8 mouse cellular contexts compared by ENCODE assay signal in the genomic region with DNA sequence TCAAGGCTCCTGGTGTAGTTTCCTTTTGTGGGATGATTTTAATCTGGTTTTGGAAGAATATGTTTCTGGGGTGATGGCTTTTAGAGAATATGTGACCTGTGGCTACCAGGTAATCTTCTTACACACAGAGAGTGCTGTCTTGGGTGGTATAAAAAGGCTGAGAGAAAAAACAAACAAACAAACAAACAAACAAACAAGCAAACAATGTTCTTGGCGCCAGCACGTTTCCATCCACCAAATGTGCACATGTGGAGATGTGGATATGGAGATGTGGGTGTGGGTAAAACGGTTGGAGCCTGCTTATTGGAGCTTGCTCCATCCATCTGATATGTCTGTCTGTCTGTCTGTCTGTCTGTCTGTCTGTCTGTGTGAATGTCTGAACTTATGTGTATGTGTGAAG. TPM values are rescaled to one million over a fixed set of nuclear protein-coding genes. Genes with fewer than 3 reads are reported as not detected.
DNase-seq lines count a peak whose midpoint lies in the region.

No protein-coding gene starts in this region.

- DNase-seq in adrenal gland, postnatal 10 days = peak; percentile 5
- DNase-seq in frontal cortex, adult 2 months (ENCODE audit: extremely low spot score in 1 of 2, low spot score in 1 of 2) = peak; percentile 64 to 81
- DNase-seq in heart, adult 9 months (ENCODE audit: low spot score in 2 of 2) = peak; percentile 75 to 79
- DNase-seq in kidney, postnatal 14 days = peak; percentile 26
- DNase-seq in left cerebral cortex, adult 18-20 months (ENCODE audit: low spot score in 2 of 2) = peak; percentile 8 to 58
- peak; percentile 42 to 51 for DNase-seq in natural killer cell, adult 2 months (ENCODE audit: low spot score in 2 of 2)
- peak; percentile 42 to 48 for DNase-seq in spleen, postnatal 36 days (ENCODE audit: low spot score in 2 of 2)
- peak; percentile 25 for DNase-seq in urinary bladder, postnatal 25 days (ENCODE audit: low spot score)

RNA-seq across cellular contexts. Expression of gene Ezh2, which starts 57.7 kb away (rescaled TPM):
- total RNA-seq in adrenal gland, postnatal 10 days (2021) = 10 to 100 TPM; 32.9 to 48.1 TPM
- 21.1 and 24.6 TPM in 2 replicates for polyA plus RNA-seq in frontal cortex, adult 2 months (2012; rRNA removed)
- 10 to 100 TPM; 12.1 to 12.9 TPM for total RNA-seq in left cerebral cortex, adult 18-20 months (2021)

Comparison
In these comparisons a context has a peak if more than half of its experiments do, and no peak if none do; other contexts are left out.
1. Peak in every context shown above with its lines: DNase-seq.
2. DNase-seq: peak in every context shown above with its lines; median percentile 77 in heart, adult 9 months; 72 in frontal cortex, adult 2 months; 46 in natural killer cell, adult 2 months; 45 in spleen, postnatal 36 days; 33 in left cerebral cortex, adult 18-20 months; 26 in kidney, postnatal 14 days; 25 in urinary bladder, postnatal 25 days; 5 in adrenal gland, postnatal 10 days.